Mouse (Mus musculus) midbrain, embryonic 13.5 days (tissue): ENCODE data around the gene Flt1. TPM values are rescaled to one million over a fixed set of nuclear protein-coding genes. Genes with fewer than 3 reads are reported as not detected.

ENCODE experiments used
- polyA plus RNA-seq: library from polyadenylated mRNA; unstranded; fragments of >200 nt; fragmentation: Nextera tagmentation; extraction: Ambion mirVana; gene quantifications from 2 replicates; pipeline ENCODE4 v1.2.1, GENCODE M21; 2015

The Flt1 gene
- polyA plus RNA-seq, 1 experiment from 2014 or later: 9.9 TPM

Other genes starting within 250 kb of the Flt1 start
- 522 and 549 TPM in 2 replicates for gene Pomp, start 134.4 kb upstream of the Flt1 start, polyA plus RNA-seq
- gene Slc46a3, start 168.8 kb upstream of the Flt1 start, polyA plus RNA-seq: 4.6 and 4.8 TPM in 2 replicates
- 35.1 and 38.1 TPM in 2 replicates for gene Mtus2, start 231.3 kb upstream of the Flt1 start, polyA plus RNA-seq